Mouse (Mus musculus): ENCODE results near the gene Pck1. TPM values are rescaled to one million over a fixed set of nuclear protein-coding genes. Genes with fewer than 3 reads are reported as not detected.

The Pck1 gene
- 89.0 TPM for polyA plus RNA-seq (2014; fragmentation: Illumina TruSeq; extraction: RNeasy Lipid Tissue Mini Kit (QIAGEN cat#74804); ENCODE audit: low read depth, low replicate concordance)

GRCm38 (mm10) chr2:173152436-173153151 lies at the start of gene Pck1:
Pck1 (plus strand) TSS chr2:173153048.

GRCm38 (mm10) chr2:173119023-173119944 lies 33.6 kb upstream of the Pck1 start, which contains the start of gene Ctcfl:
Ctcfl (minus strand) TSS chr2:173119525.

Other genes with a start within 250 kb of the Pck1 start
- 1.3 TPM for gene Bmp7, start 212.7 kb upstream of the Pck1 start, polyA plus RNA-seq (2014; fragmentation: Illumina TruSeq; extraction: RNeasy Lipid Tissue Mini Kit (QIAGEN cat#74804); ENCODE audit: low read depth, low replicate concordance)
- gene Spo11, start 175.3 kb upstream of the Pck1 start, polyA plus RNA-seq (2014; fragmentation: Illumina TruSeq; extraction: RNeasy Lipid Tissue Mini Kit (QIAGEN cat#74804); ENCODE audit: low read depth, low replicate concordance) = 0.22 TPM
- 31.1 TPM for gene Rae1, start 152.9 kb upstream of the Pck1 start, polyA plus RNA-seq (2014; fragmentation: Illumina TruSeq; extraction: RNeasy Lipid Tissue Mini Kit (QIAGEN cat#74804); ENCODE audit: low read depth, low replicate concordance)
- 0.22 TPM for gene Rbm38, start 132.6 kb upstream of the Pck1 start, polyA plus RNA-seq (2014; fragmentation: Illumina TruSeq; extraction: RNeasy Lipid Tissue Mini Kit (QIAGEN cat#74804); ENCODE audit: low read depth, low replicate concordance)
- 0.32 TPM for gene Ctcfl, start 33.5 kb upstream of the Pck1 start, polyA plus RNA-seq (2014; fragmentation: Illumina TruSeq; extraction: RNeasy Lipid Tissue Mini Kit (QIAGEN cat#74804); ENCODE audit: low read depth, low replicate concordance)
- 14.3 TPM for gene Zbp1, start 65.9 kb downstream of the Pck1 start, polyA plus RNA-seq (2014; fragmentation: Illumina TruSeq; extraction: RNeasy Lipid Tissue Mini Kit (QIAGEN cat#74804); ENCODE audit: low read depth, low replicate concordance)
- 14.9 TPM for gene Pmepa1, start 123.5 kb downstream of the Pck1 start, polyA plus RNA-seq (2014; fragmentation: Illumina TruSeq; extraction: RNeasy Lipid Tissue Mini Kit (QIAGEN cat#74804); ENCODE audit: low read depth, low replicate concordance)